Mouse (Mus musculus) hindbrain, embryonic 12.5 days (tissue): ENCODE measurements around the gene Cplx1. TPM values are rescaled to one million over a fixed set of nuclear protein-coding genes. Genes with fewer than 3 reads are reported as not detected.

ENCODE experiments used
- ATAC-seq: fragments of 200-750 bp; cut with Nextera tagmentation; 2 replicates; pipeline ENCODE4 v1.8.0; 2017; ENCODE audit warnings: moderate TSS enrichment; ENCODE audit not compliant: low FRiP score
- H3K27ac ChIP-seq: fragments of 300-500 bp; sonication (generic); 2 replicates; pipeline ENCODE4 v1.5.1; 2016; ENCODE audit warnings: mild to moderate bottlenecking
- H3K27me3 ChIP-seq: fragments of 300-500 bp; sonication (generic); 2 replicates; pipeline ENCODE4 v1.6.1; 2016; ENCODE audit warnings: mild to moderate bottlenecking
- H3K36me3 ChIP-seq: fragments of 300-500 bp; sonication (generic); 2 replicates; pipeline ENCODE4 v1.6.1; 2016; ENCODE audit warnings: mild to moderate bottlenecking
- H3K4me1 ChIP-seq: fragments of 300-500 bp; sonication (generic); 2 replicates; pipeline ENCODE4 v1.6.1; 2016
- H3K4me2 ChIP-seq: fragments of 300-500 bp; sonication (generic); replicated peaks from 2 replicates; pipeline ENCODE4 v1.6.1; 2016; ENCODE audit warnings: mild to moderate bottlenecking
- H3K4me3 ChIP-seq: fragments of 300-500 bp; sonication (generic); 2 replicates; pipeline ENCODE4 v1.5.1; 2016; ENCODE audit warnings: mild to moderate bottlenecking
- H3K9ac ChIP-seq: fragments of 300-500 bp; sonication (generic); 2 replicates; pipeline ENCODE4 v1.6.1; 2016; ENCODE audit warnings: mild to moderate bottlenecking, moderate library complexity
- H3K9me3 ChIP-seq: fragments of 300-500 bp; sonication (generic); replicated peaks from 2 replicates; pipeline ENCODE4 v1.6.1; 2016; ENCODE audit warnings: mild to moderate bottlenecking
- WGBS: fragments of 180-500 bp; shearing (Covaris S2); methylation state at CpG from one replicate; pipeline ENCODE4 v1.1.7; 2016; 5-methylcytosine and 5-hydroxymethylcytosine counted together
- polyA plus RNA-seq: library from polyadenylated mRNA; unstranded; fragments of >200 nt; fragmentation: Nextera tagmentation; extraction: Ambion mirVana; gene quantifications from 2 replicates; pipeline ENCODE4 v1.2.1, GENCODE M21; 2016

The Cplx1 gene
- polyA plus RNA-seq, 1 experiment from 2014 or later, result 23.7 TPM

- no peak for ATAC-seq
- Histone ChIP-seq H3K27me3 (peaks cover 53% of the 10 kb centered on the region), H3K36me3 (no peaks in the 10 kb centered on the region), H3K27ac (no peak overlapping the region), H3K9me3 (no peaks in the 10 kb centered on the region), H3K4me1 (peaks cover 11% of the 10 kb centered on the region), H3K9ac (no peak overlapping the region), H3K4me2 (no peak overlapping the region), H3K4me3 (no peak overlapping the region)
- whole genome bisulfite sequencing, result 96% methylated on average over 5 of the region's 5 CpGs
Measured at GRCm38 (mm10) chr5:108547636-108548035, 2.2 kb downstream of the Cplx1 start.

GRCm38 (mm10) chr5:108543516-108544291, 6.1 kb downstream of the Cplx1 start:
- 64% methylated on average over 7 of the region's 7 CpGs for WGBS
- Histone ChIP-seq H3K4me2 (no peak overlapping the region), H3K9me3 (no peaks in the 10 kb centered on the region), H3K4me1 (0 out of 2 replicates have a peak, but pooled peaks cover 1% of the 10 kb centered on the region), H3K27me3 (peaks cover 18% of the 10 kb centered on the region), H3K36me3 (no peaks in the 10 kb centered on the region), H3K9ac (no peak overlapping the region), H3K27ac (no peak overlapping the region), H3K4me3 (no peak overlapping the region)
- ATAC-seq, result no peak

GRCm38 (mm10) chr5:108534188-108534587, 15.6 kb downstream of the Cplx1 start:
- Histone ChIP-seq H3K27me3 (no peaks in the 10 kb centered on the region), H3K4me3 (no peak overlapping the region), H3K9me3 (peaks cover 10% of the 10 kb centered on the region), H3K4me1 (no peaks in the 10 kb centered on the region), H3K9ac (no peak overlapping the region), H3K4me2 (no peak overlapping the region), H3K36me3 (0 out of 2 replicates have a peak, but pooled peaks cover 5% of the 10 kb centered on the region), H3K27ac (no peak overlapping the region)
- WGBS, result 93% methylated on average over 2 of the region's 2 CpGs
- ATAC-seq, result no peak

GRCm38 (mm10) chr5:108522597-108522996, 27.2 kb downstream of the Cplx1 start:
- H3K9ac ChIP-seq, result no peak overlapping the region
- no peaks in the 10 kb centered on the region for H3K27me3 ChIP-seq
- H3K27ac ChIP-seq, result no peak overlapping the region
- no peaks in the 10 kb centered on the region for H3K9me3 ChIP-seq
- WGBS, result 92% methylated on average over 3 of the region's 3 CpGs
- no peak for ATAC-seq
- no peak overlapping the region for H3K4me2 ChIP-seq
- no peak overlapping the region for H3K4me3 ChIP-seq
- H3K4me1 ChIP-seq, result no peaks in the 10 kb centered on the region
- peaks cover 2% of the 10 kb centered on the region for H3K36me3 ChIP-seq

GRCm38 (mm10) chr5:108521896-108522295, 27.9 kb downstream of the Cplx1 start:
- Histone ChIP-seq H3K4me3 (no peak overlapping the region), H3K9ac (no peak overlapping the region), H3K4me1 (no peaks in the 10 kb centered on the region), H3K36me3 (peaks cover 2% of the 10 kb centered on the region), H3K9me3 (no peaks in the 10 kb centered on the region), H3K27me3 (no peaks in the 10 kb centered on the region), H3K27ac (no peak overlapping the region), H3K4me2 (no peak overlapping the region)
- ATAC-seq, result no peak
- WGBS, result 76% methylated on average over 3 of the region's 3 CpGs

GRCm38 (mm10) chr5:108521016-108521415, 28.8 kb downstream of the Cplx1 start:
- Histone ChIP-seq H3K4me1 (no peaks in the 10 kb centered on the region), H3K27me3 (no peaks in the 10 kb centered on the region), H3K4me2 (no peak overlapping the region), H3K4me3 (no peak overlapping the region), H3K9ac (no peak overlapping the region), H3K9me3 (no peaks in the 10 kb centered on the region), H3K27ac (no peak overlapping the region), H3K36me3 (peaks cover 2% of the 10 kb centered on the region)
- WGBS, result 72% methylated on average over 2 of the region's 2 CpGs
- no peak for ATAC-seq

- no peak overlapping the region for H3K4me2 ChIP-seq
- ATAC-seq, result no peak
- H3K36me3 ChIP-seq, result no peaks in the 10 kb centered on the region; the same call in 1 of the 2 replicates
- H3K27ac ChIP-seq, result no peak overlapping the region
- H3K4me1 ChIP-seq, result no peaks in the 10 kb centered on the region
- H3K27me3 ChIP-seq, result no peaks in the 10 kb centered on the region
- WGBS, result 83% methylated on average over 7 of the region's 7 CpGs
- H3K9me3 ChIP-seq, result no peaks in the 10 kb centered on the region
- H3K9ac ChIP-seq, result no peak overlapping the region
- H3K4me3 ChIP-seq, result no peak overlapping the region
Measured at GRCm38 (mm10) chr5:108520153-108520552, 29.7 kb downstream of the Cplx1 start.

GRCm38 (mm10) chr5:108518951-108519350, 30.9 kb downstream of the Cplx1 start:
- H3K27ac ChIP-seq, result no peak overlapping the region
- no peak for ATAC-seq
- H3K9ac ChIP-seq, result no peak overlapping the region
- H3K4me2 ChIP-seq, result no peak overlapping the region
- H3K4me1 ChIP-seq, result no peaks in the 10 kb centered on the region
- H3K9me3 ChIP-seq, result no peaks in the 10 kb centered on the region
- H3K4me3 ChIP-seq, result no peak overlapping the region
- no peaks in the 10 kb centered on the region; the same call in 1 of the 2 replicates for H3K36me3 ChIP-seq
- WGBS, result 76% methylated on average over 5 of the region's 5 CpGs
- no peaks in the 10 kb centered on the region for H3K27me3 ChIP-seq

GRCm38 (mm10) chr5:108518106-108518885, 31.5 kb downstream of the Cplx1 start:
- Histone ChIP-seq H3K27me3 (no peaks in the 10 kb centered on the region), H3K36me3 (no peaks in the 10 kb centered on the region; the same call in 1 of the 2 replicates), H3K4me2 (no peak overlapping the region), H3K9ac (no peak overlapping the region), H3K4me3 (no peak overlapping the region), H3K27ac (no peak overlapping the region), H3K4me1 (no peaks in the 10 kb centered on the region), H3K9me3 (no peaks in the 10 kb centered on the region)
- no peak for ATAC-seq
- WGBS, result 87% methylated on average over 9 of the region's 9 CpGs

GRCm38 (mm10) chr5:108516655-108517054, 33.2 kb downstream of the Cplx1 start:
- Histone ChIP-seq H3K27me3 (no peaks in the 10 kb centered on the region), H3K9me3 (no peaks in the 10 kb centered on the region), H3K4me2 (no peak overlapping the region), H3K4me3 (no peak overlapping the region), H3K9ac (no peak overlapping the region), H3K27ac (no peak overlapping the region), H3K36me3 (no peaks in the 10 kb centered on the region; the same call in 1 of the 2 replicates), H3K4me1 (no peaks in the 10 kb centered on the region)
- 91% methylated on average over 3 of the region's 3 CpGs for WGBS
- no peak for ATAC-seq

- H3K4me1 ChIP-seq, result no peaks in the 10 kb centered on the region
- no peaks in the 10 kb centered on the region for H3K27me3 ChIP-seq
- no peak overlapping the region for H3K27ac ChIP-seq
- H3K4me2 ChIP-seq, result no peak overlapping the region
- WGBS, result 75% methylated on average over 6 of the region's 6 CpGs
- no peak overlapping the region for H3K4me3 ChIP-seq
- no peaks in the 10 kb centered on the region for H3K9me3 ChIP-seq
- H3K9ac ChIP-seq, result no peak overlapping the region
- ATAC-seq, result no peak
- H3K36me3 ChIP-seq, result no peaks in the 10 kb centered on the region; the same call in 1 of the 2 replicates
Measured at GRCm38 (mm10) chr5:108515581-108516361, 34.1 kb downstream of the Cplx1 start.

- no peak for ATAC-seq
- H3K36me3 ChIP-seq, result peaks cover 81% of the 10 kb centered on the region
- 88% methylated on average over 18 of the region's 18 CpGs for WGBS
Measured at GRCm38 (mm10) chr5:108502286-108502685, 47.5 kb downstream of the Cplx1 start.

More at GRCm38 (mm10) chr5:108502286-108502685, 47.5 kb downstream of the Cplx1 start:
- Histone ChIP-seq H3K27ac (no peak overlapping the region), H3K4me2 (no peak overlapping the region), H3K9ac (no peak overlapping the region), H3K4me3 (no peak overlapping the region), H3K27me3 (no peaks in the 10 kb centered on the region), H3K4me1 (no peaks in the 10 kb centered on the region), H3K9me3 (no peaks in the 10 kb centered on the region)
